Mouse (Mus musculus) embryonic fibroblast, embryonic 13.5 days (primary cell): ENCODE data around the gene Nfrkb.

Experiments used
- CTCF ChIP-seq: IDR thresholded peaks from 2 replicates; pipeline ENCODE4 v1.5.1; 2011; ENCODE audit warnings: mild to moderate bottlenecking, control low read depth, low read length, moderate library complexity, borderline replicate concordance; ENCODE audit not compliant: insufficient read depth
- POLR2A ChIP-seq: IDR thresholded peaks from 2 replicates; pipeline ENCODE4 v1.6.1; 2011; ENCODE audit warnings: low read depth, mild to moderate bottlenecking, control low read depth, low read length, moderate library complexity

DNA sequence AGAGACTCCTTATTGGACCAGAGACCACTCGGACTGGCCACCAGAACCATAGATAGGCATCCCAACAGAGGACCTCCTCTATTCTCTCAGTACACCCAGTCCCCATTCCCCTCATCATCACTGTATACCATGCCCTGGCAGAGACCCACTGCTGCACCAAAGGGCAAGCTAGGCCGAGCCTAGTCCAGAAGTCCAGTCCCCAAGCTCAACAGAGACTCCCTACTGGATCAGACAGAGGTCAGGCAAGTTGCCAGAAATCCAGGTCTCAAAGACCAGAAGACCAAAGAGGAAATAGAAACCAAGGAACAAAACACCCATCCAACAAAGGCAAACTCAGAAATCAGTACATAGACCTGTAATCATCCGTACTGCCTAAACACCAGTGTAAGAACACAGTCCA lies 14.3 kb upstream of the Nfrkb start:
- no peak for TF ChIP-seq POLR2A
- no peak for TF ChIP-seq CTCF
